Mouse (Mus musculus) hindbrain, embryonic 13.5 days (tissue): Measurements from ENCODE around the gene Gm11011. TPM values are rescaled to one million over a fixed set of nuclear protein-coding genes. Genes with fewer than 3 reads are reported as not detected.

ENCODE experiments used
- ATAC-seq: fragments of 200-750 bp; cut with Nextera tagmentation; 2 replicates; pipeline ENCODE4 v1.8.0; 2017; ENCODE audit warnings: moderate TSS enrichment; ENCODE audit not compliant: low FRiP score
- H3K27ac ChIP-seq: fragments of 300-500 bp; sonication (generic); 2 replicates; pipeline ENCODE4 v1.5.1; 2015; ENCODE audit warnings: inconsistent platforms, mild to moderate bottlenecking, moderate library complexity
- H3K27me3 ChIP-seq: fragments of 300-500 bp; sonication (generic); 2 replicates; pipeline ENCODE4 v1.6.1; 2015; ENCODE audit warnings: mild to moderate bottlenecking, inconsistent platforms
- H3K36me3 ChIP-seq: fragments of 300-500 bp; sonication (generic); 2 replicates; pipeline ENCODE4 v1.6.1; 2015; ENCODE audit warnings: mild to moderate bottlenecking, inconsistent platforms
- H3K4me1 ChIP-seq: fragments of 300-500 bp; sonication (generic); replicated peaks from 2 replicates; pipeline ENCODE4 v1.6.1; 2015; ENCODE audit warnings: inconsistent platforms
- H3K4me2 ChIP-seq: fragments of 300-500 bp; sonication (generic); 2 replicates; pipeline ENCODE4 v1.6.1; 2015; ENCODE audit warnings: inconsistent platforms, mild to moderate bottlenecking, moderate library complexity
- H3K4me3 ChIP-seq: fragments of 300-500 bp; sonication (generic); 2 replicates; pipeline ENCODE4 v1.5.1; 2015; ENCODE audit warnings: mild to moderate bottlenecking, inconsistent platforms
- H3K9ac ChIP-seq: fragments of 300-500 bp; sonication (generic); 2 replicates; pipeline ENCODE4 v1.6.1; 2015; ENCODE audit warnings: mild to moderate bottlenecking, inconsistent platforms
- H3K9me3 ChIP-seq: fragments of 300-500 bp; sonication (generic); 2 replicates; pipeline ENCODE4 v1.6.1; 2016; ENCODE audit warnings: inconsistent platforms
- WGBS: fragments of 180-500 bp; shearing (Covaris S2); methylation state at CpG from one replicate; pipeline ENCODE4 v1.1.7; 2015; 5-methylcytosine and 5-hydroxymethylcytosine counted together
- polyA plus RNA-seq: library from polyadenylated mRNA; unstranded; fragments of >200 nt; fragmentation: Nextera tagmentation; extraction: Ambion mirVana; gene quantifications from 2 replicates; pipeline ENCODE4 v1.2.1, GENCODE M21; 2015

Gm11011 gene
- polyA plus RNA-seq, 1 experiment from 2014 or later = not detected

DNA sequence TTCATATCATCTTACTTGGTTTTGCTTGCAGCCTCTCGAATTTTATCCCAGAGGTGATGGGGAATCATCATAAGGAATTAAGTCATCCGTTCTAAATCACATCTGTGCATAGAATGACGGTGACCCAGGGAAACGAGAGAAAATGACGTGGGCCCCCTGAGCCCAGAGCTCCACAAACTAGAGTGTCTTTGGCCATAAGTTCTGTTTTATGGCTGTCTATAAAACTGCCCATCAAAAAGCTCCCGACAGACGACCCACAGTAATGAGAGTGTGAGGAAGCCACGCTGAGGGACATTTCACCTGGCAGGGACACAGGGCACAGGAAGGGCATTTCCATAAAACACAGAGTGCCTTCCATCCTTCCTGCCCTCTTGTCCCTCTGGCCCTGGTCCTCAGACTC lies 23.3 kb upstream of the Gm11011 start:
- no peak for ATAC-seq
- H3K9ac ChIP-seq = no peak overlapping the region
- 76% methylated on average over 8 of the region's 8 CpGs for whole genome bisulfite sequencing
- no peaks in the 10 kb centered on the region for H3K36me3 ChIP-seq
- H3K27ac ChIP-seq = no peak overlapping the region
- no peak overlapping the region for H3K4me2 ChIP-seq
- H3K9me3 ChIP-seq = no peaks in the 10 kb centered on the region
- 0 out of 2 replicates have a peak, but pooled peaks cover 8% of the 10 kb centered on the region for H3K27me3 ChIP-seq
- H3K4me3 ChIP-seq = no peak overlapping the region
- H3K4me1 ChIP-seq = peaks cover 22% of the 10 kb centered on the region

DNA sequence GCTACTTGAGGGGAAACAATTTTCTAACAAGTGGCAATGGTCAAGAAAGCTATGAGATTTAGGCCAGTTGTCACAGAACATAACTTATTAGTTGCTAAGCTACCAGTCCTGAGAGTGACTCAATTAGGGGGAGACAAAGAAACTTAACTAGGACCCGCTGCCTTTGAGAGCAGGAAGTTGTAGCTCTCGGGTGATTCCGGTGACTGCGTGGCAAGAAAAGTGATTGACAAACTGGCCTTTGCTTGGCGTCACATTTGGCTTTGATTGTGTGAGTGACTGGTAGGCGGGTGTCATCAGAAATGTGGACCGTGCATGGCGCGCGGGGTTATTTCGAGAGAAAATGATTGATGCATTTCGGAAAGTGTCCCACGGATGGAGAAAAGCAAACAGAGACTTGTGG lies 22.4 kb upstream of the Gm11011 start:
- Histone ChIP-seq H3K9me3 (no peaks in the 10 kb centered on the region), H3K4me3 (no peak overlapping the region), H3K27me3 (0 out of 2 replicates have a peak, but pooled peaks cover 8% of the 10 kb centered on the region), H3K9ac (no peak overlapping the region), H3K36me3 (no peaks in the 10 kb centered on the region), H3K4me1 (peaks cover 22% of the 10 kb centered on the region), H3K4me2 (0 out of 2 replicates have a peak overlapping the region, but pooled peaks have one; percentile 8), H3K27ac (no peak overlapping the region)
- 37% methylated on average over 13 of the region's 13 CpGs for WGBS
- no peak for ATAC-seq

DNA sequence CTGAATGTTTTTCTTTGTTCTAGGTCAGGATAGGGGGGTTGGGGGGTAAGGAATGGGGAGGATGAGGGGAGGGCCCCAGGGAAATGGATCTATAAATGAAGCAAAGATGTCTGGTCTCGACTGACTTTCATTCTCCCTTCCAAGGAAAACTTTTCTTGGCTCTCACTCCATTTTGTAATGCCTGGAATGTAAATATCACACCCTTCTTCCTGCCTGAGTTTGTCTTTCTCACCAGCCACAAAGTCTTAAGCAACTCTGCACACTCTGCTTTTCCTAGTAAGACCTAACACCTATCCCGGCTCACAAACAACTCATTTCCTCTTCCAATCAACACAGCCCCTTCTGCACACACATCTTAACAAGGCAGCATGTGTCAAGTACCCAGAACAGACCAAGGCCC lies 20.2 kb upstream of the Gm11011 start:
- Histone ChIP-seq H3K9ac (no peak overlapping the region), H3K27me3 (0 out of 2 replicates have a peak, but pooled peaks cover 7% of the 10 kb centered on the region), H3K27ac (no peak overlapping the region), H3K4me1 (peaks cover 22% of the 10 kb centered on the region), H3K4me2 (no peak overlapping the region), H3K36me3 (no peaks in the 10 kb centered on the region), H3K9me3 (no peaks in the 10 kb centered on the region), H3K4me3 (no peak overlapping the region)
- no peak for ATAC-seq
- WGBS = 59% methylated on average over 2 of the region's 2 CpGs

DNA sequence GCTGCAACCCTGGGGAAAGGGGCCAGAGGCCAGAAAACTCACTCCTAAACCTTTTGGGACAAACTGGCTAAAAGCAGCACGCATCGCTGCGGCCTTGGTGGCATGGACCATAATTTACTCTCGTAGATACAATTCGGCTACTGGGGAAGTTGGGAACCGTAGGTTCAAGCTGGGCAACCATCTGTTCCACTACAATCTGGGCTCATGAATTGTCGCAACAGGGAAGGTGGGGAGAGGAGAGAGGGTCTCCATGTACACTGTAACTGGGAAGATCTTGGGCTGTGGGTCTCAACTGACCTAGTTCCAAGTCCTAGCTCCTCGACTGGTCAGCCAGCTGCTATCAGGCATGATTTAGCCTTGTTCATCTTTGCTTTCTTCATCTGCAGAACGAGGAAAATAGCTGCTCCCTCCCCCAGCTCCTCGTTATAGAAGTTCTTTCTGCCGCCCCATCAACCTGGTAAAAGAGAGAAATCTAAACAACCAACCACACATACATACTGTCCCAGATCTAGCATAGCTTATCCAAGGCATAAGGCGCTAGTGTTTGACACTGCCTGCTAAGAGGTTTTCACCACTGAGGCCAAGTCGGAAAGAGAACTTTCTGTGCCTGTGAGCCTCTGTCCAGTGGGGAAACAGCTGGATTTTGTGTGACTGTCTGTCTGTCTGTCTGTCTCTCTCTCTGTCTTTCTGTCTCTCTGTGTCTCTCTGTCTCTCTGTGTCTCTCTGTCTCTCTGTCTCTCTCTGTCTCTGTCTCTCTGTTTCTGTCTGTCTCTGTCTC lies 19.5 kb upstream of the Gm11011 start:
- Histone ChIP-seq H3K4me3 (no peak overlapping the region), H3K36me3 (no peaks in the 10 kb centered on the region), H3K4me2 (no peak overlapping the region), H3K9me3 (no peaks in the 10 kb centered on the region), H3K4me1 (peaks cover 20% of the 10 kb centered on the region), H3K9ac (no peak overlapping the region), H3K27me3 (0 out of 2 replicates have a peak, but pooled peaks cover 5% of the 10 kb centered on the region), H3K27ac (no peak overlapping the region)
- WGBS = 81% methylated on average over 13 of the region's 13 CpGs
- no peak for ATAC-seq

DNA sequence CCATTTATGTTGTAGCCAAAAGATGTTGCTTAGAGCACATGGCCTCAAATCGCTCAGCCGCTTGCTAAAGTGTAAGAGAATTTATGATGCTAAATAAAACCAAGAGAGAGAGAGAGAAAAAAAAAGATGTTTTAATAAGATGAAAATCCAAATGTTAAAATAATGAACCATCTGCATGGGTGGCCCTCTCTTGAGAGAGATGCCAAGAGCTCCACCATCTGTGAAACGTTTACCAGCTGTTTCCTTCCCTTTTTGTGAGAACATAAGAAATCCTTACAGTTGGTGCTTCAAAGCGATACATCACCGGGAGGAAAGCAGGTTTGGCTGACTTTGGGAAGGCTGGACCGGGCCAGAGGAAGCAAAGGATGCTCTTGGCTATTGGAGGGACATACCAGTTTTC lies 12.6 kb upstream of the Gm11011 start:
- H3K27ac ChIP-seq = no peak overlapping the region
- no peak overlapping the region for H3K4me2 ChIP-seq
- no peaks in the 10 kb centered on the region for H3K27me3 ChIP-seq
- no peaks in the 10 kb centered on the region for H3K36me3 ChIP-seq
- no peaks in the 10 kb centered on the region for H3K9me3 ChIP-seq
- ATAC-seq = no peak
- H3K4me3 ChIP-seq = no peak overlapping the region
- H3K4me1 ChIP-seq = peaks cover 17% of the 10 kb centered on the region
- H3K9ac ChIP-seq = no peak overlapping the region
- 70% methylated on average over 6 of the region's 6 CpGs for WGBS

DNA sequence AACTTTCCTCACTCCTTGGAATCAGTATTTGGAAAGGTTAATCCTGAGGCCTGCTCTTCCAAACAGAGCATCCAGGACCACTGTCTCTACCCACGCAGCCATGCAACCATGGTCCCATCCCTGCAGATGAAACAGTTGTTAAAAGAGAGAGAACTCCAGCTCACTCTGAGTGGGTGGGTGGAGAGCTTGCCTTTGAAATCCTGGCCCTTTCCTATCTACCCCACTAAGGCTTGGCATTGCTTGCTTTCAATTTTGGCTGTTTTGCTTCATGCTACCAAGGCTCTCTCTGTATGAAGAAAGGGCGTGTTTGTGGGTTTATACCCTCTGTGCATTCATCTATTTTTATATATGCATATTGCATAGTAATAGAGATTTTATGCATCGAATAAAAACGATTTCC lies 12.0 kb upstream of the Gm11011 start:
- Histone ChIP-seq H3K4me1 (peaks cover 17% of the 10 kb centered on the region), H3K27me3 (no peaks in the 10 kb centered on the region), H3K27ac (no peak overlapping the region), H3K36me3 (no peaks in the 10 kb centered on the region), H3K4me2 (no peak overlapping the region), H3K4me3 (no peak overlapping the region), H3K9ac (no peak overlapping the region), H3K9me3 (no peaks in the 10 kb centered on the region)
- WGBS = 91% methylated on average over 4 of the region's 4 CpGs
- no peak for ATAC-seq

DNA sequence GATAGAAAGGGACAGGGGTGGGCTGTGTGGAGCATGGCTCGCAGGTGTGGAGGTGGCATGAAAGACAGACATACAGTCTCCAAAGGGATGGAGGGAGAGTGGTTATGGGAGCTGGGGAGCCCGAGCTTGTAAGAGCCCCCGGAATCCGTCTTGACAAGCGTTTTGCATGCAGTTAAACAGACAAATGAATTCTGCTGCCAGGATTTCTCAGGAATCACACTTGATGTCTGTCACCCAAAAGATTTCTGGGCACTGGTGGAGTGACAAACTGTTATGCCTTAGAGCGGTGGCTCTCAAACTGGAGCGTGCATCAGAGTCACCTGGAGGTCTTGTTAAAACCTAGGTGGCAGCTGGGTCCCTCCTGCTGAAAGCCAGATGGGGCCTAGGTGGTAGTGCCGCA lies 10.4 kb upstream of the Gm11011 start:
- Histone ChIP-seq H3K9ac (no peak overlapping the region), H3K36me3 (no peaks in the 10 kb centered on the region), H3K4me1 (peaks cover 24% of the 10 kb centered on the region), H3K27me3 (no peaks in the 10 kb centered on the region), H3K9me3 (no peaks in the 10 kb centered on the region), H3K4me3 (no peak overlapping the region), H3K4me2 (no peak overlapping the region), H3K27ac (no peak overlapping the region)
- WGBS = 79% methylated on average over 8 of the region's 8 CpGs
- ATAC-seq = no peak

DNA sequence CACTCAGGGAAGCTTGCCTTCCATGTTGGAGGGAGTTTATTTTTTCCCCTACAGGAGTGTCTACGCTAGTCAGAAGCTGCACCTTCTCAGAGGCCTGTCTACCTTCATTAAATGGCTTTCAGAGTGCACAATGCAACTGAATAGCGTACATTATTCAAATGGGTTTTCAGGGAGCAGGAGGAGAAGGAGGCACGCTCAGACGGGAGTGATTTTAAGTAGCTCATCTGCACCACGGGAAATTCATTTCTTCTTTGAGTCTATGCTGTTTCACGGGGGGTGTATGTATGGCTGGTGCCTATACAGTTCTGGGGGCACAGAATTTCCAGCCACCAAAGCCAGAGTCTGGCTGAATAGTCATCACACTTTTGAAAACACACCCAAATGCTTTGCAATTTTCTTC lies 9.8 kb upstream of the Gm11011 start:
- 39% methylated on average over 6 of the region's 6 CpGs for WGBS
- Histone ChIP-seq H3K4me2 (no peak overlapping the region), H3K27ac (0 out of 2 replicates have a peak overlapping the region, but pooled peaks have one; percentile 30), H3K4me3 (no peak overlapping the region), H3K9ac (no peak overlapping the region), H3K27me3 (no peaks in the 10 kb centered on the region), H3K36me3 (no peaks in the 10 kb centered on the region), H3K4me1 (peaks cover 24% of the 10 kb centered on the region), H3K9me3 (no peaks in the 10 kb centered on the region)
- no peak for ATAC-seq

DNA sequence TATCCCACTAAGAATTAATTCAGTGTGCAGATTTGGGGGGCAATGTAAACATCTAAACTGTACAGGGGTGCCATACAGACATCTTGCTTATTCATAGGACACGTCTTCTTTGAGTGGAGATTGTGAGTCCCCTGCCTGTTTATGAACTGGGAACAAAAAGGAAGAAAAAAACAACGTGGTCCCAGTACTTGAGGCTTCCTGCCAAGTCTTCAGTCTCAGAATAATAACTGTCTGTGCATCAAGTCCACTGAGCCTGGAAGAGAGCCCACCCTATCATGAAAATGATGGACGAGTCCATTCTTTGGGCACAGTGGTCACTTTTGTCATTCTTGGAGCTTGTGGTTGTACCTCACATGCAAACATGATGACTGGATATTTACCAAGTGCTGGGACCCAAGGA lies 6.2 kb upstream of the Gm11011 start:
- no peak overlapping the region for H3K4me3 ChIP-seq

DNA sequence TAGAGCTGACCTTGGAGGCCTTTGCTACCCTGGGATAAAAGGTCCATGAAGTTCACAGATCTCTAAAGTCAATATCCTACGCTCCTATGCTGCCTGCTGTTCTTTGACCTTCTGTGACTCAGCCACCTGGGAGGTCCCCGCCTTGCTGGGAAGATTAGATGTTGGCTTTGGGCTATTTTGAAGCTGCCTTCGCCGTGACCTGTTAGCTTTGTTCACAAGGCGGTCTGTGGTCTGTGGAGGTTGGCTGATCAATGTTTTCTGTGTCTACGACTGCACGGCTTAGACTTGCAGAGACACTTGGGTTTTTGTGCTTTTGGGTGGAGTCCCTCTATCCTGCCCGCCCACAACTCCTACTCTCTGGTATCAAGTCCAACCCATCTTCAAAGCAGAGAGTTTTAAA lies 2.9 kb upstream of the Gm11011 start:
- no peak overlapping the region for H3K9ac ChIP-seq
- no peak overlapping the region for H3K27ac ChIP-seq
- ATAC-seq = no peak
- no peaks in the 10 kb centered on the region for H3K9me3 ChIP-seq
- no peak overlapping the region for H3K4me3 ChIP-seq
- 68% methylated on average over 8 of the region's 8 CpGs for WGBS
- H3K4me2 ChIP-seq = no peak overlapping the region
- H3K36me3 ChIP-seq = no peaks in the 10 kb centered on the region
- H3K4me1 ChIP-seq = peaks cover 15% of the 10 kb centered on the region
- H3K27me3 ChIP-seq = no peaks in the 10 kb centered on the region

More for the DNA sequence above, 6.2 kb upstream of the Gm11011 start:
- Histone ChIP-seq H3K9ac (no peak overlapping the region), H3K27me3 (no peaks in the 10 kb centered on the region), H3K27ac (no peak overlapping the region), H3K9me3 (no peaks in the 10 kb centered on the region), H3K4me1 (peaks cover 16% of the 10 kb centered on the region; the same call in 1 of the 2 replicates), H3K36me3 (no peaks in the 10 kb centered on the region), H3K4me2 (no peak overlapping the region)
- 50% methylated on average over 3 of the region's 3 CpGs for WGBS
- no peak for ATAC-seq

DNA sequence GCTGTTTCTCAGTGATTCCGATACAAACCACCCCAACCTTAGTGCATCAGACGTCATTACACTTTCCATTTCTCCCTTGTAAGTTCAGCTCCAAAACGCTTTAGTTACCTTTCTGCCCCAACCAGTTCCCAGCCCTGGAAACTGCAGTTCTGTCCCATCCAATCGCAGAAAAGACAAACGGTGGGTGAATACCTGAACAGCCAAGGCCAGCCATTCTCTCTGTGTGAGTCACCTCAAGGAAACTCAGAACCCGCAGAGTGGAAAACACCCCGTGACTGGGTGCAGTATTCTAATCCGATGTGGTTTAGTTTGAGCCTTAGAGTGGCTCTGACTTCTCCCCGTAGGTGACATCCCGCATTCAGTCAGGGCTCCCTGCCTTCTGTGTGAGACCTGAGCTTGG lies 2.2 kb upstream of the Gm11011 start:
- Histone ChIP-seq H3K4me3 (no peak overlapping the region), H3K36me3 (no peaks in the 10 kb centered on the region), H3K9me3 (no peaks in the 10 kb centered on the region), H3K27ac (no peak overlapping the region), H3K4me2 (no peak overlapping the region), H3K27me3 (no peaks in the 10 kb centered on the region), H3K4me1 (peaks cover 22% of the 10 kb centered on the region), H3K9ac (no peak overlapping the region)
- no peak for ATAC-seq
- 93% methylated on average over 10 of the region's 10 CpGs for WGBS

DNA sequence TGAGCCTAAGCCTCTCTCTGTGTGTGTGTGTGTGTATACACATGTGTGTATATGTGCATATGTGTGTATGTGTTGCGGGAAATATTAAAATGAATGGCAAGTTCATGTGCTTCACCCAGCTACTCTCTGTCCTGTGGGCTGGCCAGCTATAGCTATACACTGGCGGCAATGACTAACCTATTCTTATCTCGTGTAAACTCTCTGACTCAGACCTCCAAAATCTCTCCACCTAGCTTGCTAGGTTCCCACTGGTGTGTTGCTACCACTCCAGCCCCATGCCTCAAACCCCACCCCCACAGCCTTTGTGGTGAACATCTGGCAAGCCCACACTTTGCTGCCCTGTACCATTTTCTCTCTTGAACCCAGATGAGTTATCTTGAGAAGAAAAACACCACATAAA lies 857 bp downstream of the Gm11011 start:
- WGBS = 88% methylated on average over 3 of the region's 3 CpGs
- Histone ChIP-seq H3K4me1 (peaks cover 18% of the 10 kb centered on the region), H3K9ac (no peak overlapping the region), H3K27me3 (no peaks in the 10 kb centered on the region), H3K36me3 (no peaks in the 10 kb centered on the region), H3K9me3 (no peaks in the 10 kb centered on the region), H3K4me3 (no peak overlapping the region), H3K4me2 (no peak overlapping the region), H3K27ac (no peak overlapping the region)
- ATAC-seq = no peak

DNA sequence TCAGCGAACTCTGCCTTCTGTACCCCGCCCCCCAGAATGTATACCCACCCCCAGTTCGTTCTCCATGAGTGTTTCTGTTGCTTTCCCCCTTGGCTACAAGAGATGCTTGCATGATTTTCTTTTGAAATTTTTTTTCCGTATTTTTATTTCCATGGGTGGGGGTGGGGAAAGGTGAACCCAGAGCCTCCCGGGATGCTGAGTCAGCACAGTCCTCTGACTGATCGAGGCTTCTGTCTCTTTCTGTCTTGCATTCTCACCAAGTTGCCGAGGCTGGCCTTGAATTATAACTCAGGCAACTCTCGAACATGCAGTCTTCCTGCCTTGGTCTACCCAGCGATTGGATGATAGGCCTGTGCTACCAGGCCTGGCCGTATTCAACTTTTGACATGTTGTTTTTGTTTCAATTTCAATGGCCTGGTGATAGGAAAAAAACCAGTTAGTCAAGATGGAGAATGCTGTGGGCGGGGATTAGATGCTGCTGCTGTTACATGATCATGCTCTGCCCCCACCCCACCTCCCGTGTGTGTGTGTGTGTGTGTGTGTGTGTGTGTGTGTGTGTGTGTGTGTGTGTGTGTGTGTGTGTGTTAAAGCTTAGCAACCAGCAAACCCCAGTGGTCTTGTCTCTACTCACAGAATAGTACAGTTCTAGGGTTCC lies 1.8 kb downstream of the Gm11011 start:
- Histone ChIP-seq H3K9me3 (no peaks in the 10 kb centered on the region), H3K27me3 (no peaks in the 10 kb centered on the region), H3K9ac (no peak overlapping the region), H3K36me3 (no peaks in the 10 kb centered on the region), H3K4me3 (no peak overlapping the region), H3K27ac (no peak overlapping the region), H3K4me2 (no peak overlapping the region), H3K4me1 (peaks cover 18% of the 10 kb centered on the region)
- no peak for ATAC-seq
- WGBS = 78% methylated on average over 12 of the region's 12 CpGs
